Mouse (Mus musculus): Measurements from ENCODE around the gene Gm20696.

Gm20696 gene

DNA sequence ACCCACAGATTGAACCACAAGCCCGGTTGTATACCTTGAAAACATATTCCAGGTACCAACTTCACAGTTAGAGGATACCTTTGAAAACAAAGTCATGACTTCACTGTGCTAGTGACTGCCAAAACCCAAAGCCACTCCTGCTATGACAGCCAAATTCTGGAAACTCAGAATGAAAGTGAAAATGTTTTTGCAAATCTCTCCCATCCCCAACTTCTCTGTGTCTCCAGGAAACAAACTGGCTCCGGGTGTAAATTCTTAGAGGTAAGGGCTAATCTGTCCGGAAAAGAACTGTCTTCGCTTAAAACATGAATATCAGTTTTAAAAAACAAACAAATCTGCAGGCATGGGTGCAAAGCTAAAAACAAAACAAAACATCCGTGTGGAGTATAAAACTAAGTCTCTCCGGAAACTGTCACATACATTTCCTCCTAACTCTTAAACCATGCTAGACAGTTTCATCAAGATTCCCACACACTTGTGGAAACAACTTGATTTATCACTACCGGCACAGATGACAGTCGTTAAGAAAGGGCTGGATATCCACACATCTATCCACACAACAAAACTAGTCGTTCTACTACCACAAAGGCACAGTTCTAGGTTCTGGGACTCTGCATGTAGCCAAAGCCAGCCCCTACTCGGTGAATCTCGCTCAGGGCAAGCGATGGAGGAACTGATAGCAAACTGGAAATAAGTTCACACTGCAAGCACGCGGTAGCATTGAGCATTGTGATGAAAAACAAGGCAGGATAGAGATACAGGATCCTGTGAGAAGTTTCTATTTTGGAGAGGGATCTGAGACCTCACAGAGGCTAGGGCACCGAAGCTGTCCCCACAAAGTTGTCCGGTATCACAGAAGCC lies 910 bp downstream of the Gm20696 start:
- DNase-seq (ENCODE audit: low spot score in 2 of 2): no peak

DNA sequence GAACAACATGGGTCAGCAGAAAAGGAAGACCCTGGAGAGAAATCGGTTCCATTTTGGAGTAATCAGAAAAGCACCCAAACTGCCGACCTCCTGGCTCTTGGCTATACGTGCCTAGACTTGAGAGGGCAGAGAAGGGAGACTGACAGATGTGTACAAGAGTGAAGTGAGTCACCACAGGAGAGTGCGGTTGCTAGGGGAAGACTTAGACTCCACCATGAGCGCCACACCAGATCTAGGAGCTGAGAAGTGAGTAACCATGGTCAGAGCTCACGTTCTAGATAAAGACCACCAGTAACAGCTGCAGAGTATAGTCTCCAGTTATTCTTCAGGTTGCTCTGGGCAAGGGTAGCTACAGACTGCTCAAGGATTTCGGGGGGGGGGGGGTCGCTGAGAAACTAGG lies 3.4 kb downstream of the Gm20696 start:
- DNase-seq (ENCODE audit: low spot score in 2 of 2): no peak

DNA sequence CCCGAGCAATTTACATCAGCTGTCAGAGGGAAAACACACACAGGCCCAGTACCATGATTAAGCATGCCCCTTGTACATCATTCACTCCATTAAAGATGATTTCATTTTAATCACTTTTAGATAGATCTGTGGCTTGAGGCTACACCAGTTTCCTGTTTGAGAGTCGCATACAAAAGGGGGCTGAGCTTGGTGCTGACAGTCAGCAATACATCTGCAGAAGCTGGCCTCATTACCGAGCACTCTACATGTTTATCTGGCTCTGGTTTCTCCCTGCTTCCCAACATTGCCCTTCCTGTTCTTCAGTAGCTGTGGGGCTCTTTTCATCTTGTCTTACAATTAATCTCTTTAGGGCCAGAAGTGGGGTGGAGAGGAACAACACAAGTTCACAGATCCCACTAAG lies 6.2 kb downstream of the Gm20696 start:
- no peak for DNase-seq (ENCODE audit: low spot score in 2 of 2)

DNA sequence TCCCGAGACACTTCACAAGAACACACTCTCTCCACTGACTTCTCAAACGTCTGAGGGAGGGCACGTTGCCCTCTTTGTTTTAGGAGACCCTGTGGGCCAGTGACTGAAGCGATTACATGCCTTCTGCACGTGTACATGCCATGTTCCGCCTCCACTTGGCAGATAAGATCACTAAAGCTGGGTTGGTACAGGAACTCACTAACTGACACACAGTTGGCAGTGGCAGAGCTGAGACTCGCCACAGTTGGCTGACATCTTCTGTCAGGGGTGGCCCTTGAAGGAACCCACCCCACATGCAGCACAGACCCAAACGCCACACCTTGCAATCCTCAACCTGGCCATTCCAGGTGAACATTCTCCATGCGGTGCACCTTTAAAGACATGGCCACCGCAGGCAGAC lies 8.0 kb downstream of the Gm20696 start:
- DNase-seq (ENCODE audit: low spot score in 2 of 2): no peak

DNA sequence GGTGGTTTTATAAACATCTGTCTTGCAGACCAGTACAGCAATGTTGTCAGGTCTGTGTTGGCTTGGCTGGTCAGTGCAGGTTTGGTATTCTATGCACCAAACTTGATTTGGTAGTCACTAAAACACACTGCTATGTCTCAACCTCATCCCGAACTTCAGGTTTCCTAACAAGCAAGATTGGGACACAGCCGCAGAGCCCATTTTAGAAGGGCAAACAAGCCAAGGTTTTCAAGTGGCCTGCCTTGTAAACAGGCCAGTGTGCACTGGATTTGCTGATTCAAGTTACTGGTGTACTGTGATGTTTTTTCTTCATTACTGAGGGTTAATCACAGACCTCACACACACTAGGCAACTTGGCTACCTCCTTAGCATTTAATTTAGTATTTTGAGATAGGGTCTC lies 10.5 kb downstream of the Gm20696 start:
- DNase-seq (ENCODE audit: low spot score in 2 of 2): no peak

DNA sequence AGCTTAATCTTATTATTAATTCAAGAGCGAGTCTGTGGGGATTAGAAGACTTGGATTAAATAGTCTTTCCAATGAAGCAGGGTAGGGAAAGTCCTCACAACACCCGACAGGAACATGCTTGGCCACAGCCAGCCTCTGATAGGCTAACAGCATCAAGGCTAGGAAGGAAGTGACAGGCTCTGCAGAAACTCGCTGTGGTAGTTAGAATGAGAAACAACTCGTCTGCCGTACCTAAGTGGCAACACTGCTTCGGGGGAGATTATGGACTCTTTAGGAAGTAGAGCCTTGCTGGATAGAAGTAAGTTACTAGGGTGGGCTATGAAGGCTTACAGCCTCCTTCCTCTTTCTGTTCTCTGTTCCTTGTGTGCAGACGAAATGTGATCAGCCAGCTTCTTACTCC lies 11.1 kb downstream of the Gm20696 start:
- no peak for DNase-seq (ENCODE audit: low spot score in 2 of 2)

DNA sequence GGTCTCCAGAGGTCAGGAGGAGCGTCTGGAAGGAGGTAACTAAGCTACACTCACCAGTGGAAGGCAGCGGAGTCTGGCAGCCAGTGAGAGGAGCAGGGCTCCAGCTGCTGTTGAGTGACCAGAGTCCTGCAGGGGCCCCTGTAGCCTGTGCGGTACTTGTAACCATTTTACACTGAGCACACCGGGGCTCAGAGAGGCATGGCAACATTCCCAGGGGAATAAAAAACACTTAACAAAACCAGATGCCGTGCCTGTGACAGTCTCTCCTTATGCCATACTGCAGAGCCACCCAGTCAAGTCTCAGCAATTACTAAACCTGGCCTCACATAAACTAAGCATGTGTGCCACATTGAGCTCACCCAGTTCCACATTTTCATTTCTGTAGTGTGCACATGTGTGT lies 12.3 kb downstream of the Gm20696 start:
- DNase-seq (ENCODE audit: low spot score in 2 of 2): no peak

DNA sequence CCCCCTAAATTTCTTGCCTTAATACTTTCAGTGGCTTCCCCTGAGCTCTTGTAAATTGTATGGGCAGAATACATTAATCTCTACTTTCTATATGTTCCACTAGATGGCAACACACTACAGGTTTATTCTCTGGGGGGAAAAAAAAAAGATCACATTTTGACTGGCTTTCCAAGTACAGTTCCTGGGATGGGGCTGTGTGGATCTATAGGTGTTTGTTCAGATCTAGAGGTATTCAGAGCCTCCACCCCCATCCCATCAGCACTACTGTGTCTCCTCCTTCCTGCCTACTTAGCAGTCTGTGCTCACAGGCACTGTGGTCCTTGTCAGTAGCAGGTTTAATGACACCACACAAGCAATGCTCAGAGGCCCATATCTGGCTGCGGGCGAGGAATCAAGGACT lies 14.3 kb downstream of the Gm20696 start:
- no peak for DNase-seq (ENCODE audit: low spot score in 2 of 2)

DNA sequence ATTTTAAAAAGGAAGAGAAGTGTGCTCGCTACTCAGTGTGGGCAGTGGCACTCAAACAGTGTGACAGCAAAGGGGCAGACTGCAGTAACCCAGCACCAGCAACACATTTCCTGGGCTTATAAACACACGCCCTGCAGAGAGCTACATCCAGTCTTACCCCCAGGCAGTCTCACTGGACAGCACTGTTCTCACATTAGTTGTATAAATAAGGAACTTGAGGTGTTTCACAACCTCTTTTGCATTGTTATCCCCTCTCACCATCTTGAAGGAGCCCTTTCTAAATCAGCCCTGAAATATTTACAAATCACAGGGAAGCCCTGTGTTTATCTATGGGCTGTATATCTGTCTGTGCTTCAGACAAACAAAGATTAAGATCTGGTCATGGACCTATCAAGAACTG lies 17.3 kb downstream of the Gm20696 start:
- DNase-seq (ENCODE audit: low spot score in 2 of 2): no peak

DNA sequence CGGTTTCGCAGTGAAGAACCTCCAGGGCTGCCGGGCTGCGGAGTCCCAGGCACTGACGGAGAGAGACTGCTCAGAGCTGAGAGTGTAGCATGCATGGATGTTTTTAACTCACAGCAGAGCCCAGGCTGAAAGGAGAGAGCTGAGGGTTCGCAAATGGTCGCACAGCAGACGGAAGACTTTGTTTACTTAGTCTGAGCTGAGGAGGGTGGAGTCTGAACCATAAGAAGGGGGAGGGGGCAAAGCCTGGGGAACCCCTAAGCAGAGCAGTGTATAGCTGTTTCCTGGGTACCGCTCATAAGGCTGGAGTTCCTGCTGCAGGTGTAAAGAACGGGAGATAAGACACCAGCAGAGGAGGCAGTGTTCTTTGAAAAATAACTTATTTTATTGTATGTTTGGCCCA lies 20.3 kb downstream of the Gm20696 start:
- DNase-seq (ENCODE audit: low spot score in 2 of 2): no peak

DNA sequence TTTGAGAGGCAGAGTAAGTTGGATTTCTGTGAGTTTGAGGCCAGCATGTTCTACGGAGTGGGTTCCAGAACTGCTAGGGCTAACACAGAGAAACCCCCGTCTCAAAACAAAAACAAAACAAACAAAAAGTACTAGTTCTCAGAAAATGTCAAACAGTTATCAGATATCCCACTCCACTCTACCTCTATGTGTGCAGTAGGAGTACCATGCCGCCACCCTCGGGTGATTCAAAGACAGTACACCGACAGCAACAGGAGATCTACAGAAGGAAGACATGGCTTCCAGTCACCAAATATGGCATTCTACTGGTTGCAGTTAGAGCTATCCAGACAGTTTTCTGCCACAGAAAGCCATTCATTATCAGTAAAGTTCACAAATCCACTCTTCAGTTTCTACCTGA lies 21.7 kb downstream of the Gm20696 start:
- no peak for DNase-seq (ENCODE audit: low spot score in 2 of 2)

DNA sequence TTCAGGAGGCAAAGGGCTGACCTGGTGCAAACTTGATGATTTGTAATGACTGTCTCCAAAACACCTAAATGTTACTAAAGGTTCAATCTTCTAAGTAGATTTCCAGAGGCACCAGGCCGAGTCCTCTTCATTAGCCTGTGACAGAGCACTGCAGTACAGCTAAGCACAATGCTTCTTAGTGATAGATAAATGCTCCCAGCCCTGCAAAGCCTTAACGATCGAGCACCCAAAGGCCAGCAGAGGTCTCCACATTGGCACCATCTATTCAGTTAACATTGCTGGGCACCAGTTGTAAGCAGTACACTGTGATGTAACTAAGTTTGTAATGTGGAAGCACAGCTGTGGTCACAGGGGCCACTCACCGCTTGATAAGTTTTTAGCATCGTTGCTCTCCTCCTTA lies 22.2 kb downstream of the Gm20696 start:
- no peak for DNase-seq (ENCODE audit: low spot score in 2 of 2)

DNA sequence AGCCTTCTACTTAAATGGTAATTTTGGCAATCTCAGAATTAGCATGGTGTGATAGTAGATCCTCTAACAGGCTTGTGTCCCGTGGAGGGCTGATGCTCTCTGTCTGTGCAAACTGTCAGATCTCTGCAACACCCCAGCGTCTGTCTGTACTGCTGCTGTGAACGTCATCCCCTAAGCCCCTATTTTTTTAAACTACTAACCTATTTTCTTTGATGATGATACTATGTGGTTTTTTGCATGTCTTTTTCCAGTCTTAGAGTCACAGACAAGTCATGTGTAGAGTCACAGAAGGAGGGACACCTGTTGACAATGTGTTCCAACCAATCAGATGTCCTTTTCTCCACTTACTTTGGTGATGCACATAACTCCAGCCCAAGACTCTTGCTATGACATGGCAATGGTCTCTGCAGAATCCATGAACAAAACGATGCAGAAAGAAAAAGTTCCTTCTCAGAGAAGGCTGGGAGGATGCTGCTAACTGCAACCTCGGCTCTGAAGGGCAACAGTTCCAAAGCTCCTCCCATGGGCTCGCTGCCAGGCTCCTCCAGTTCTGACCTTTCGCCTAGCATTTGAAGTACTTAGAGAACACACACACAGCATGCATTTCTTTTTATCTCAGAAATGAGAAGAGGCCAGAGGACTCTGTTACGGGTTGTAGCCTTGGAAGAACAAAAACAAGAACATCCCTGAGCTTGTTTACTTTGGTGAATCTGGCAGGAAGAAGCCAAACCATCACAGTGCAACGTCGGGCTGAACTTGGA lies 23.0 kb downstream of the Gm20696 start:
- DNase-seq (ENCODE audit: low spot score in 2 of 2): no peak

DNA sequence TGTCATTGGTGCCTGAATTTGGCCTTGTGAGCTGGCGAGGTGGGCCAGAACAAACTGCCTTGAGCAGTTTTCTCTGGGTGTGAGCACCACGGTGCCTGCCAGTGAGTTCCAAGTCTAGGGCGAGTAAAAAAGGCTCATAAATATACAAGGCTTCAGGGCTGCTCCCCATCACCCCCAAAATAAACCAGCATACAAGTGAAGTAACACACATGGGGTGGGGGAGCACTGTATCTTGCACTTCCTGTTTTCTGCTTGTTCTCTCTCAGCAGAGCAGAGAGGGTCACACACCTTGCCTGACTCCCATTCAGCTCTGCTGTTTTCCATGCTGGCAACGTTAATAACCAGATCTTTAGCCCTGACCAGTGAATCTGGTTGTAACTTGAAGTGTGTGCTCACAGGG lies 29.1 kb downstream of the Gm20696 start:
- DNase-seq (ENCODE audit: low spot score in 2 of 2): no peak

DNA sequence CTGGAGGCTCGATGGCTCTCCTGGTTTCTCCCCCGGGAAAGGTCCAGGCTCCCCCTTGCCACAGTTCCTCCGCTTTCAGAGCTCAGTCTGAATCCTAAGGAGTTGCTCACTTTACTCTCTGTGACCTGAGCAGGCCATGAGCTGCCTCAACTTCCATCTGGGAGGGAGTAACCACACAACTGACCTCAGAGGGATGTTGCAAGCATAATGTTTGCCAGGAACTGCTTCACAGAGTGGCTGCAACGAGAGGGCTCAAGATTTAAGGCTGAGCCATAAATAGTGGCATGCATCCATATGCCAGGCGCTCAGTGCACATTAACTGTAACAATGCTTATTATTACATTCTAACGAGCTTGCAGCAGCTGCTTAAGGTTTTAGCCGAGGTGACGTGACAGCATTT lies 29.8 kb downstream of the Gm20696 start:
- no peak for DNase-seq (ENCODE audit: low spot score in 2 of 2)

DNA sequence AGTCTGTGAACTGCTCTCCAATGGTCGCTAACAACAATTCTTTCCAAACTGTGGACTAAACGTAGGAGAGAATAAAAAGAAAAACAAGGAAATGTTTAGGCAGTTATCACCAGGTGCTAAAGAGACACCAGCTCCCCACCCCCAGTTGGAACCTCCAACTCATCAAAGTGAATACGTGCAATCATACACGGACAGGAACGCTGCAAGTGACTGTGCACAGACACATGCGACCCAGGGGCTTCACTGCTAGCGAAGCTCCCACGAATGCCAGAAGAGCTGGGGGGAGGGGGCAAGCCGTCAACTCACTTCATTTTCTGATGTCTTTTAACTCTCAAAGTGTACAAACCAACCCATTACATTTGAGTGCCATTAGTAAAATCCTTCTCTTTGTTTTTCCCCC lies 30.5 kb downstream of the Gm20696 start:
- DNase-seq (ENCODE audit: low spot score in 2 of 2): no peak

DNA sequence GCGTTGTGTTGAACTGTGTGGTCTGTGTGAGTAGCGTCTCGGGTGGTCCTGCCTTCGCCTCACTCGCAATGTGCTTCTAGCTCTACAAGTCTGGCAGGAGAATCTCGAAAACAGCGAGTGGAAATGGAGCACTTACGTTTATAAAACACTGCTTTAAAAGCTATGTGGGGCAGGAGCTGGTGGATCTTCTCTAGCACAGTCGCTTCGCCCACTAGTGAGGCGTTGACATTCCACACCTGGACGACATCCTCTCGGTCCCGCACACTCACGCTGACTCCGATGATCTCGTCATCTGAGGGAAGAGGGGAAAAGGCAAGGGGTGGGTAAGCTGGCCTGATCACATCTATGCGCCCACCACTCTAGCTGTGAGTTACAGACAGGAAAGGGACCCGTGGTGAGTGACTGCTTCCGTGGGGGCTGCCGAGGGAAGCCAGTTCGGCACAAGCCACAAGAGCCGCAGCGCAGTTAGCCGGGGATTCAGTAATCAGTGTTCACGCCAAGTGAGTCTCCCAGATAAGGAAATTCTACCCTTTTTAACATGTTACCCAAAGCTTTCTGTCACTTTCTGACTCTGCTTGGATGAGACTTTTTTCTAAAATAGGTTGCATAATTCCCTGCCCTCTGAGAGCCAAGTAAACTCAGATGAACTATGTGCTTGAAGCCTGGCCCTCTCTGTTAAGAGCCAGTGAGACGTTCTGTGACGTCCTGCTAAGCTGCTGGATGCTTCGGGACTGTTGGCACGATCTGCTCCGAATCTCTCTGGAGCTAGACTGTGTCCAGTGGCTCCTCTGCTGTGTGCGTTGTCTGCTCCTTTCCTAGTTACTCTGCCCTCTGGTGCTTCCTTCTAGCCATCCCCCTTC lies 34.2 kb downstream of the Gm20696 start:
- DNase-seq (ENCODE audit: low spot score in 2 of 2): no peak

DNA sequence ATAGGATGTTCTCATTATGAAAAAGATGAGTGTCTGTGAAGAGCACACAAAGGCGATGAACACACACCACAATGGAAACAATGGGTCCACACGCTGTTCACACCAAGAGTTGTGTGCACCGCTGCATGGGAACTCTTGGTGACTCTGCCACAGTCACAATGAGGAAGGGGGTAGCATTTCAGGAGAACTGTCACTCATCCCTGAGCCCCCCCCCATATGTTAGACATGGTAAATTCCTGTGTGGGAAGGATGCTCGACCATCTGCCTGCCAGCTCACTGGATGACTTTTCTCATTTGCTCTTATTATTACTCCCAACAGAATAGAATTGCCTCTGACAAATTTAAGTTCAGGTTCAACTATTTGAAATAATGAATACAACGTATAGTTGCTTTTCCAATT lies 35.0 kb downstream of the Gm20696 start:
- no peak for DNase-seq (ENCODE audit: low spot score in 2 of 2)

DNA sequence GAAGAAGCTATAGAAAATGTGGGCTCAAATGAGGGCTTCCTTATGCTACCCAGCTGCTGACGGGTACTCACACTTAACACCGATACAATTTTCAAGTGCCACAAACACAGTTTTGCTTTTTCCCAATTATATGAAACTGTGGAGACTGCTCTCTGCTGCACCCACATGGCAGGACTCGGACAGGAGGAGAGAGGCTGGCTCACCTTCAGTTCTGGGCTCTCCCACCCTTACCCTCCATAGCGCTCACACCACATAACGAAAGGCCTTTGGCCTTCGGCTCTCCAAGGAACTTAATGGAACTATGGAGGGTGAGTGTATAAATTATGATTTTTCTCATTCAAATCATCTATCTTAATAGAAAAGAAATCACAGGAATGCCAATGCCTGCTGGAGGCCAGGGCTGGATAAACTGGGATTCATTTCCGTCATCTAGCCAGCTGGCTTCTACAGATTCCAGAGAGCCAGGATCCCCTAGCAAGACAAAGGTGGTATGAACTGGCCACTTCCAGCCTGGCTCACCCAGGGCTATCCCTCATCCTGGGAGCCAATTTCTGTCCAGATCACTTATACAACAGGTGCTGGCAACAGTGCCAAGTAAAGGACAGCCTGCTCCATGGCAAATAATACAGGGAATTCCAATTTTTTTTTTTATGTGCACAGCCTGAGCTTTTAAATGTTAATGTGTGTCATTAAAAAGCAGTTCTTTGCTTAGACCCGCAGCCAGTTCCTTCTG lies 36.7 kb downstream of the Gm20696 start:
- no peak for DNase-seq (ENCODE audit: low spot score in 2 of 2)

DNA sequence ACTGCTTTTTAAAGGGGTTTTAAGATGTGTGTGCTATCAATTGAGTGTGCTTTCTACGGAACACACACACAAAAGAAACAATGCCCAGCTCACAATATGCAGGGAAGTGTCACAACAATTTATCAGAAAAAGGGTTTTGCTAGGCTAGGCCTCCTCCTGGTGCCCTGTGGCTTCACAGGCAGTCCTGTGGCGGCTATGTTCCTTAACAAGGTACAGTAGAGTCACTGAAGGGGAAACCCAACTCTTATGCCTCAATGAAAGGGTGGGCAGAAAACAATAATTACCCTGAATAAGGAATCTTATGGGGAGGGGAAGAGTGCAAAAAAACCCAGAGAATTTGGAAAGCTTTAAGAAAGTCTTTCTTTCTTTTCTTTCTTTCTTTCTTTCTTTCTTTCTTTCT lies 40.2 kb downstream of the Gm20696 start:
- no peak for DNase-seq (ENCODE audit: low spot score in 2 of 2)

DNA sequence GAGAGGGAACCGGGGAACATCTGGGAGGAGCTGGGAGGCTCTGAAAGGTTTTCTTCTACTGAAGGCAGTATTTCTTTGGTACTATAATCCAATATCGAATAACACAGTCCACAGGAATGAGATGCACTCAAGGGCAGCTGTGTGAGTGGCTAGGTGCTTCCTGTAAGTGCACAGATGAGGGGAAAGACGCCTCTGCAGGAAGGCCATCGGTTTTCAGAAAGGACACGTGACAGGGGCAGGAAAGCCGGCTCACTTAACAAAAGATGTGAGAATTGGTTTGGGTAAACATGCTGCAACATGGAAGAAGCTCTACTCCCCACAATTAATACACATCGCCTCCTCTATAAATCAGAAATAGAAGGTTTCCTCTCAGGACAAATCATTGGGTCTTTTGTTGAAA lies 40.8 kb downstream of the Gm20696 start:
- no peak for DNase-seq (ENCODE audit: low spot score in 2 of 2)

DNA sequence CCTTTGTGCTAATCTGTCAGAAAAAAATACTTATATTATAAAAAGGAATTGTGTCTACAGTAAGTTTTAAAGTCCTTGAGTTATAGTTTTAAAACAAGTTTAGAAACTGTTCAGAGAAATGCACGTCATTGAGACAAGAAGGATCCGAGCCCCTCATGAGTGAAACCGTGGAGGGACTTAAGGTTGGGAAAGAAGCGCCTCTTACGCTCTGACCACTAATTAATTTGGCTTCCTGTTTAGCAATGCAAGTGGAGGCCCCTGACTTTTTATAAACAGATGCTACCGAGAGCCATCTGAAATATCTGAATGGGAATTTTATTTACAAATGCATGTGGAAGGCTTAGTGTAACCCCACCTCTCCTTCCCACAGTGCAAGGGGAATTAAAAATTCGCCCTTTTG lies 41.3 kb downstream of the Gm20696 start:
- DNase-seq (ENCODE audit: low spot score in 2 of 2): no peak
